Mouse (Mus musculus) fibroblast of lung, adult 2 months (primary cell): Measurements from ENCODE around the gene Gm28042.

Source experiments
- DNase-seq: peaks from one replicate; pipeline ENCODE4 v3.0.0-alpha.2; 2011; ENCODE audit warnings: low read depth

The Gm28042 gene

DNA sequence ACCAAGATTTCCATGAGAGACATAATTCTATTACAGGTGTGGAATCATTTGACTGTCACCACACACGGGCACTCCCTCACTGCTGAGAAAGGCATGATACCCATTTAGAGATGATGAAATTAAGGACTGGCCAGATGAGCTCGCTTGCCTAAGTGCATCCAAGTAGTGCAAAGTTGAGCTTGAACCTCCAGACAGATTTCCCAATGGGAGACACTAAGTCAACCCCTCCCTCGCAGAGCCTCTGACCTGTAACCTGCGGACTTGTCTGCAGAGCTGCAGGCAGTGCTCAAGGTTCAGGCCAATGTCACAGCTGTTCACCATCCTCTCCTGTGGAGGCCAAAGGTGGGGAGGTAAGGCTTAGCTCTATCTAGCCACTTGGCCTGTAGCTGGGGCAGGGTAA is 31.5 kb downstream of the Gm28042 start:
- DNase-seq = no peak

DNA sequence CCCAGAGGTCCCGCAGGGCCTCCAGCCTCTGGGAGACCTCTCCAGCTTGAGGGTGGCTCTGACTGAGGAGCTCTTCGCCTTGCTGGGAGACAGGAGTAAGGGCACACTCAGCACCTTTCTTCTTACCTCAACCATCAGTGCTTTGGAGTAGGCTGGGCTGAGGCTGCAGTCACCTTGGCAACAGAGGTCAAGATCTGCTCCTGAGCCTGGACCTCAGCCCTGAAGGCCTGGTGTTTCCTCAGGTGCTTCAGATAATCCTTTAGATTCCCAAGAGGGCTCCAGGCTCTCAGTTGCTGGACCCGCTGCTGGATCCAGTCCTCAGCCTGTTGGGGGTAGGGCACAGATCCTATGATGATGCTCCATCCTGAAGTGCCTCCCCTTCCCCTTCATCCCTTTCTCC is 32.2 kb downstream of the Gm28042 start:
- DNase-seq = no peak

DNA sequence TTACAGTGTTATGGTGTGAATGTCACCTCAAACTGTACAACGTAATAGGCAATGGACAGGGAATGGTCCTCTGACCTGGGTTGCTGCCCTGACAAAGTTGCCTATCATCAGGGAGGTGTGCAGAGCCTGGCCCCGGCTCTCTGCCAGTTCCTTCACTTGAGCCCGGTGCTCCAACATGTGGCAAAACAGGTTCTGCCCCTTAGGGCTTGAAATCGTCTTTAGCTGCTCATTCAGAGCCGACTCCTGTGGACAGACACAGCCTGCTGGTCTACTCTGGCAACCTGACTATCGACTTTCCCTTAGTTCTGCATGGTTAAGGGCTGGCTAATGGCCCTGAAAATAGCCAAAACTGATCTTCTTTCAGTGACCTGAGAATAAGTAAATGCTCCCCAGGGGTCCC is 32.9 kb downstream of the Gm28042 start:
- no peak for DNase-seq

DNA sequence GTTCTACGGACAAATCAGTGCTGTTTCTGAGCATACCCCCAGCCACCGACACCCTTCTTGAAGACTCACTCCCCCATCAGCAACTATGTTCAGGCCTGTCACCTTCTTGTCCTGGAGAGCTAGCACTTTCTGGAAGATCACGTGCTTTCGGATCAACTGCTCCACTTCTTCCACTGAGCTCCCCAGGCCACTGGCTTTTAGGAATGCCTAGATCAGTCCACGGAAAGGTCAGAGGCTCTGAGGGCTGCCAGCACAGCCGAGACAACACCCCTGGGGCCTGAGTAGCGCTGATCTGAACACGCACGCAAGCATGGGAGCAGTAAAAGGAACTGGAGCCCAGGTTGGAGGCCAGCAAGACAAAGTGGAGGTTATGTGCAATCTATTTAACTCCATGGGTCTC is 33.4 kb downstream of the Gm28042 start:
- no peak for DNase-seq

DNA sequence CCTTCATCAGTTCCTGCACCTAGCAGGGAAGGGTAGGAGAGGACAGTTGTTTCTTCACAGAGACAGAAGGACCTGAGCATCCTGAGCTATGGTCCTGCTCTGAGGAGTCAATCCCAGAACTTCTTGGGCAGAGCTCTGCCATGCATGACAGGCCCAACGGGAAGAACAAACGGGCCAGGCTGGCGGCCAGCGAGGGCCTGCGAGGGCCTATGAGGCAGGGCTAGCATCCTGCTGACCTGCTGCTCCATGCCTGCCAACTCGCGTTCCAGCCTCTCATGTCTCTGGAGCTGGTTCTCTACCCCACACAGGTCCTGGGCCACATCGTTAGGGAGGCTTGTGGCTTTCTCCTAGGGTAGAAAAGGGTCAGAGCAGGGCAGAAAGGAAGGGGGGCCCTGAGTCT is 35.0 kb downstream of the Gm28042 start:
- DNase-seq = no peak

DNA sequence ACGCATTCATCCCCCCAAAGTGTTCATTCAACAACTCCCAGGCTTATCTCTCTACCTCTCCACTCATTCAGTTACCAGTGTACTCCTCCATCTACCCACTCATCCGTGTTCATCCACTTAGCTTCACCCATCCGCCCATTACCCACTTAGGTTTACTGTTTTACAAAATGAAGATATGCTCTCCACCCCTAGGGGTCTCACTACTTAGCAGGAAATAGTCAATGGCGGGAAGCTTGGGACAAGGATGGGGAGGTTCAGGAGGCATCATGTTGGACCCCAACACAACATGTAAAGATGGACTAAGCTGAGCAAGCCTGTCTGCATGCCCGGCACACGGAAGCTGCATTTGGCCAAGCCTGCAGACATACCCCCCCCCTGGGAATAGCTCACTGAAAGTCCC is 37.3 kb downstream of the Gm28042 start:
- no peak for DNase-seq

DNA sequence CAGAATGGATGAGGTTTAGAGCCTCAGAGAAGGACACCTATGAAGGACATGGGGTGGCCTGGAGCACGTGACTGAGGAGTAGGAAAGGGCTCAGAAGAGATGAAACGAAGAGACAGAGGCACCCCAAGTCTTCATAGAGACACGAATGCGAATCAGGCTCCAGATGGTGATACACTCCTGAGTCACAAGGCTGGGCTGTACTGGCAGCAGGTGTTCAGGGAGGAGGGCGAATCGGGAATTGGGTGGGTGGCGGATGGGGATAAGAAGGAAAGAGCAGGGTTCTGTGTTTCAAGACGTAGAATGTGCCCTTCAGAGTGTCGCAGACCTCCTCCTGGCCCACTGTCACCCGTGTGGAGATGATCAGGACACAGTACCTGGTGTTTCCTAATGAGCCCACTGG is 38.0 kb downstream of the Gm28042 start:
- DNase-seq = no peak

DNA sequence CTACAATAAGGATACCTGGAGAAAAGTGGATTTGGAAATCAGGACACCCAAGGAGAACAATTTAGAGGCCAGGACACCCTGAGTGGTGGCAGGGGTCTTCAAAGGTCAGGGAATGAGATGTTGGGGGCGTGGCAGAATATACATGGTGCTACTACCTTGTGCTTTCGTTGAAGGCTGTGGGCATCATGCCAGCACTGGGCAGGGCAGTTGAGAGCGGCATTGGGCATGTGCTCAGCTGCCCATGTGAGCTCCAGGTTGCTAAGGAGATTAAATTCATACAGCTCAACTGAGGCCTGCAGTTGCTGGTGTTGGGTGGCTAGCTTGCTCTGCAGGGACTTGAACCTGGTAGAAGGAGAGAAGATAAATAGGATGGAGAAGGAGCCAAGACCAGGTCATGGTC is 38.9 kb downstream of the Gm28042 start:
- no peak for DNase-seq

DNA sequence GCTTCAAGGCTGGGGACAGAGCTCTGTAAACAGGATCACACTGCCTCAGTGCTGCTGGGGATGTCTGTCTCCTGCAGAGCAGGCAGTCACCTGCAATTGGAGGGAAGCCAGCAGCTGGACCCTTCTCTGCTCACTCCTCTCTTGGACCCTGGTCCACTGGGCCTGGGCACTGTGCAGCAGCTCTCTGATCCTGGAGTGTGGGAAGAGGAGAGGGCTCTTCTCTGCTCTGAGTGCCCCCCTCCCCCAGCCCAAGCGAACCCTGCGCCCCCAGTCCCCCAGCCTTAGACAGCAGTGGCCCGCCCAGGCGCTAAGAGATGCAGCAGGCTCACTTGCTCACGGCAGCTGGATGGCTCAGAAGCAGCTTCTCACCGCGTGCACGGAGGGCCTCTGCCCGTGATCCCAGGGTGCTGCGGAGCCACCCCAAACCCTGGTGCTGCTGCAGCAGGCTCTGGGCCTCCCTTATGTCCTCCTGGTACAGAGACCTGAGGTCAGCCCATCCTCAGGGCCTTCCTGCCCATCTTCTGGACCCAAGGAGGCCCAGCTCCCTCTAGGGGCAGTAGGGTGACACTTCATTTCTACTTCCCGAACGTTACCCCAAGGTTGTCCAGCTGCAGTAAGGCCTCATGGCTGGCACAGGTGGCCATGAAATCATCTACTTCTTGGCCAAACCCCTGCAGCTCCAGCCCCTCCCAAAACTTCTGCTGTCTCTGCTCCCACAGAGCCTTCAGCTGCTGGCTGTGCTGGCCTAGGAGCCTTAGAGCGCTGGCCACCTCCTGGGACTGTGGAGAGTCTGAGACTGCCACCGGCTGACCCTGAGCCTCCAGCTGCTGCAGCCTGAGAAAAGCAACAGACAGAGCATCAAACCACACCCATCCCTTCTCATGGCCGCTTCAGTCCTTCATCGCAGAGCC is 41.5 kb downstream of the Gm28042 start:
- no peak for DNase-seq

DNA sequence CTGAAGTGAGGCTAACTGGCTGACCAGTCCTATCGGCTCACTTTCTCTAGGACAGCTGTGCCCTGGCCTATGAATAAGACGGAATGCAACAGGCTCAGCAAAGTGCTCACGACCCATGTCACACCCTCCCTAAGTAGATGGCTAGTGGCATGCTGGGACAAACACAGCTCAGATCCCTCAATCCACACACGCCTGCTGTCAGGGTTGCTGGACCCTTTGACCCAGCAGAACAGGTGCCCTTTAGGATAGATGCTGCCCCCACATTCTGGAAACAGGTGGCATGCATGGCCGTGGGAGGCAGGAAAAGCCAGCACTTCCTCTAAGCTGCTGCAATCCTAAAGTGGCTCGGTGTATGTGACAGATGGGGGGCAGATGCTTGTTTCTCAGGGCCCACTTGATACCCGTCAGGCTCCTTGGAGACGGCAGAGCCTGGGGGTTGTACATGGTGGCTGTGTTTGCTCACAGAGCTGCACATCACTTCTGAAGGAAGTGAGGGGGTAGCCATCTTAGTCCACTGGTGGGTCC is 42.2 kb downstream of the Gm28042 start:
- DNase-seq = no peak

DNA sequence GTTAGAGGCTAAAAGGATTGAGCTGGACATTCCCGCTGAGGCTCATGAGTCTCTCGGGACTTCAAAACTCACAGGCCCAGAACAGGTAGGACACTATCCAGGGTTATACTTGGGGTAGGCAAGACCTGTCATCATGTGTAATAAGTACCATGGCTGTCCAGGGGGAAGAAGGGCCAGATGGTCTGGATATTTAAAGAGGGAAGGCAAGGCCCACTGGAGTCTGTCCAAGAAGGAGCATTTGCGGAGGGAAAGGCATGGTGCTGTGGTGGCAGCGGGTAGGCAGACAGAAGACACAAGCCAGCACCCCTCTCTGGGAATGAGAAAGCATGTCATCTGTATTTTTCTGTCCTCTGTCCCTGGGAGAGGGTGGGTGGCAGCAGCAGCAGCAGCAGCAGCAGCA is 46.8 kb downstream of the Gm28042 start:
- DNase-seq = no peak

DNA sequence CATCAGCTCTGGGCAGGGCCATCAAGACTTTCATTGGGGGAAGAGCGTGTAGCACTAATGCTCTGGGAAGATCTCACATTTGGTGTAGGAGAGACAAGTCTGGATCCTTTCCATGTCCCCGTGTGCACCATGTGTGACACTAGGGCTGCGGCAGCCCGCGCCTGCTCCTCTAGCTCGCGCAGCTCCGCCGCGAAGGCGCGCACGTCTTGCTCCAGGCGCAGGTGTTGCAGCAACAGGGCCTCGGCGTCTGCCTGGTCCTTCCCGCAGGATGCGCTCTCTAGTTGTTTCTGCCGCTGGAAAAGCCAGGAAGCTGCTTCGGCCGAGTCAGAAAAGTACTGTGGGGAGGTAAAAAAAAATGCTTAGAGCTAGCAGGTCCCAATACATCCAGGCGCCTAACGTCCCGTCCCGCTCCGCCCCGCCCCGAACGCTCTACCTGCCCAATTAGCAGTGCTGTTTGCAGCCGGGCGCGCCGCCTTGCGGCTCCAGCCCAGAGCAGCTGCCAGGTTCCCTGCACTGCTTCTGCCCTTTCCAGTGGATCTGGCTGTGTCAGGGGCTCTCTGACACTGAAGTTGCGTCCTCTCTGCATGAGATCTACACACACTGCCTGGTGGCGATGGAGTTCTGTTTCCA is 48.9 kb downstream of the Gm28042 start:
- no peak for DNase-seq

DNA sequence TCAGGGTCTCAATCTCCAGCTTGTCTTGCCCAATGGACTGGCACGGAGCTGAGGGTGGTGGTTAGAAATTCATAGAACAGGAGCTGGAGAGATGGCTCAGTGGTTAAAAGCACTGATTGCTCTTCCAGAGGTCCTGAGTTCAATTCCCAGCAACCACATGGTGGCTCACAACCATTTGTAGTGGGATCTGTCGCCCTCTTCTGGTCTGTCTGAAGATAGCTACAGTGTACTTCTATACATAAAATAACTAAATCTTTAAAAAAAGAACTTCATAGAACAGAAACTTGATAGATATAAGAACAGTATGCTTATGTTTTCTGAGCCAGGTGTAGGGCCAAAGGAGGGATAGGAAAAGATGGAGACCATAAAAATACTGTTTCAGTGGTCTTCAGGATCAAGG is 55.1 kb downstream of the Gm28042 start:
- DNase-seq = no peak

DNA sequence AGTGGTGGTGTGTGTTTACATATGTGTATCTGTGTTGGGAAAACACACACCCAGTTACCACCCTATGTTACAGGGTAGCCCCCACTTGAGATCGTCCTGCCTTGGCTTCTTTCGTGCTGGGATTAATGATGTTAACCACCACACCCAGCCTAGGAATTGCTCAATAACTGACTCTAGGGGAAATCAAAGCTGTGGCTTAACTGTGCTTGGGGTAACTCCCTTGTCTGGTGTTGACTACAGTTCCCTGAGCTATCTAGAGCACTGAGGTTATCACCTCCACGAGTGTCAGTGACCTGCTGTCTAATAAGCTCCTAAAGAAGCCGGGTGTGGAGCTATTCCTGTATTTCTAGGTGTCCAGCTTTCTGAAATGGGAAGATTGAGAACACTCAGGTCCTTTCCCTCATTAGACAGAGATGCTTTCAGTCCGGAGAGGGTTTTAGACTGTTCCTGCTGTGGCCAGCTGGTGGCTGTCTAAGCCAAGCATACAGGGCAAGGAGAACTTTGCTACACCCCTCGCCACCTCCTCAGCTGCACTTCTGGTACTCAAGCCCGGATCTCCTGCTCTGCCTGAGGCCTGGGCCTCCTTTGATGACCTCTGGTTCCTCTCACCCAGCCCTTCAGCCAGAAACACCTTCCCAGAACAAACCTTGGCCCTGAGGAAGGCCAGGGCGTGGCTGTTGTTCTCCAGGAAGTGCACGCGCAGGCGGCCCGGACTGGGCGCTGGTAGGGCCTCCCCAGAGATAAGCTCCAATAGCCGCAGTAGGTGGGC is 57.5 kb downstream of the Gm28042 start:
- no peak for DNase-seq

DNA sequence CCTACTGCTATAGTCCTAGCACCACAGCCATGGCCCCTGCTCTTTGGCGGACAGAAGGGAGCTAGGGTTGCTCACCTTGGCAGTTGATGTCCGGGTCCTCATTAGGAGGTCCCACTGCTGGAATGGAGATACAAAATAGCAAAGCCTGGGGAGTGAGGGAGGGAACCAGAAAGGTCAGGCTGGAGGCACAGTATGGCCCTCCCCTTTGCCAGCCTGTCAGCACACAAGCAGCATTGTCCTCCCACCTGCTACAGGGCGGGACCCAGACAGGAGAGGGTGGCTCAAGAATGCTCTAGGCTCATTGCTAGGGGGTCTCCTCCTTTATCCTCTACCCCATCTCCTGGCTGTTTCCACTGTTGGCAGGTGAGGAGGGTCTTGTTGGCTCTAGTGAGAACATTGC is 58.7 kb downstream of the Gm28042 start:
- DNase-seq = no peak

DNA sequence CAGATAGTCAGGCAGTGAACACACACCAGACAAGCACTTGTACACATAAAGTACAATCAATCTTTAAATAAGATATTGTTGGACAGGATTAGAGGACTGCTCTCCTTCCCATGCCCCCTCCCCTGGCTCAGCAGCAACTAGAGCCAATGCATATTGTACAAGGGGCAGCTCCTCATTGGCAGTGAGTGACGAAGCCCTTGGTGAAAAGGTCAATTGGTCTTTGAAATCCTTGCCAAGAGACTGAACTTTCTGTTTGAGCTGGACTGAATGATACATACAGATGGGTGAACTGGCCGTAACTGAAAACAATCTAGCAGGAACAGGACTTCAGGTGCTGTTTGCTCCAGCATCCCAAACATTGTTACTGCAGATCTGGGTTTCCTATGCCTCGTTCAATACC is 60.1 kb downstream of the Gm28042 start:
- DNase-seq = no peak

DNA sequence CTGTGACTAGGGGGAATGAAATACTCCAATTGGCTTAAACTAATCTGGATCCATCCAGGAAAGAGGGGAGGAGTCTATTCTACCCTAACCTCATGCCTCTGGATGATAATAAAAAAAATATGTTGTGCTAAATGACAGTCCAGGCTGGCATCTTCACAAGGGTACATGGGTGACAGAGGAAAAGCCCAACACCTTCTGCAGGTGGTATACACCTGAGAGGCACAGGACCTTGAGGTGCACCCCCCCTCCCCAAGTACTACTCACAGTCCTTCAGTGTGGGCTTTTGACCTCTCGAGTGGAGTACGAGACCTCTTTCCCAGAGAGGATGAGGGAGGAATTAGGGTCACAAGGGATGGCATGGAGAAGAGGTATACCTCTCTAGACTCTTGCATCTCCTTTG is 60.6 kb downstream of the Gm28042 start:
- no peak for DNase-seq

DNA sequence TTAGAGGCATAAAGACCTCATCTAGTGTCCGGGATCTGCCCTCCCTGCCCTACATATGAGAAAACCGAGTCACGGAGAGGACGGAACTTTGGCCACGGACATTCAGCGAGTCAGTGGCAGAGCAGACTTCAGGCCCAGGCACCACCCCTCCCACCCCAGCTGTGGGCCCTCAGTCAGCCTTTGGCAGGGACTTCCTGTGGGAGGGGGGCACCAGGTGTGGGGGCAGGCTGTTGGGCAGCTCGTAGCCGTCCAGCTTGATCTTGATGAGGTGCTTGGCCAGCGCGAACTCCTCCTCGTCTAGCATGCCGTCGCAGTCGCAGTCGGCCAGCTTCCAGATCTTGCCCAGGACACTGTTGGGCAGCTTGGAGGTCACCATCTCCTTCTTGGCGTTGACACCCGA is 63.7 kb downstream of the Gm28042 start:
- no peak for DNase-seq
